Mouse (Mus musculus) ovary, postnatal 36 days (tissue): ENCODE measurements around the gene Grem1.
A peak's percentile ranks its signal among the peaks of the same experiment; 100 is the strongest.

Experiments
- DNase-seq: peaks from one replicate; pipeline ENCODE4 v3.0.0; 2022; ENCODE audit warnings: low spot score, mixed read lengths

Gene Grem1

GRCm38 (mm10) chr2:113758311-113759161 lies at the start of gene Grem1:
Gene Grem1 (minus strand): TSS chr2:113758646.
- peak; percentile 56 for DNase-seq

GRCm38 (mm10) chr2:113807640-113808039 lies 49.2 kb upstream of the Grem1 start:
- DNase-seq = peak; percentile 79

GRCm38 (mm10) chr2:113806851-113807577 lies 48.6 kb upstream of the Grem1 start:
- peak; percentile 36 for DNase-seq

GRCm38 (mm10) chr2:113805765-113806164 lies 47.3 kb upstream of the Grem1 start:
- no peak for DNase-seq

DNA sequence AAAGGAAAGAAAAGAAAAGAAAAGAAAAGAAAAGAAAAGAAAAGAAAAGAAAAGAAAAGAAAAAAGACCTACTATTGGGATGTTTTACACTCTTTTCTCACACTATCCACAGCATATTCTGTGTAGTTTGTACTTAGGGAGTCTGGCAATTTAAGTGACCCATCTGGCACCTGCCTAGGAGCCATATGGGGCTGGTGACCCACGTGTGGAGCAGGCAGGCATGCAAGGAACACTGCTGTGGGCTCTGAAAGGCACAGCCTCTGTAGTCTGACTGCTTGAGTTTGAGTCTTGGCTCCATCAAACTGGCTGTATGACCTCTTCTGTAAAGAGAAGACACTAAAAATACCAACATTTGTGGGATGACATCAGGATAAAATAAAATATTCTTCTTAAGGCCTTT lies 45.3 kb upstream of the Grem1 start:
- no peak for DNase-seq

DNA sequence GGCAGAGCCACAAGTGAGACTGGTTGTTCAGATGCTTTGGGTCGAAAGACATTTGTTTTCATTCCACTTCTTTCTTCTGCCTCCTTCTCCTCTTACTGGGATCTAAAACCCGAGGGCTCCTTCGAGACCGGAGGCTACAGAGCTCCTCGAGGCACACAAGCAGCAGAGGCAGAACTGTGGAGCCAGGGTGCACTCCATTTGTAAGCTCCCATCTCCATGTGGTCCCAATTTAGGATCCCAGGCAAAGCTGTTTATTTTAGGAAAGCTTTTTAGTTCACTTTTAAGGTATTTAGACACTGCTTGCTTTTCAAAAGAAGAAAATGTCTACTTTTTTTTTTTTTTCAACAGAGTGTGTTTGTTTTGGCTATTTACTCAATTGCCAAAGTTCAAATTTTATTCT lies 42.4 kb upstream of the Grem1 start:
- no peak for DNase-seq

DNA sequence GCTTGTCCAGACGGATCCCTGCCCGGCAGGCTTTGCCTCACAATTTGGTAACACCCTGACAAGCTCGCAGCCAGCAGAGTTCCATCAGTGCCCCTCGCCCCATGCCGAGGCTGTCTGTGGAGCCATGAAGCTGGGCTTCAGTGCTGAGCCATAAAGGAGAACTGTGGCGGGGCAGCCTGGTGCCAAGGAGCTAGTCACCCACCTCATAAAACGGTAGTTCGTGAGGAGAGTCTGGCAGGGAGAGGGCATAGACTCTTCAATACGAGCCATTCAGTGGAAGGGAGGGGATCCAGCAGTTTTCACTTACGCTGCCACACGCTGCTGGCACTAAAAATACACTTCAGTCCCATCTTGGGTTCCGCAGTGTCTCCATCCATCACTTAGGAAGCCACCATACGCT lies 40.2 kb upstream of the Grem1 start:
- DNase-seq = no peak

DNA sequence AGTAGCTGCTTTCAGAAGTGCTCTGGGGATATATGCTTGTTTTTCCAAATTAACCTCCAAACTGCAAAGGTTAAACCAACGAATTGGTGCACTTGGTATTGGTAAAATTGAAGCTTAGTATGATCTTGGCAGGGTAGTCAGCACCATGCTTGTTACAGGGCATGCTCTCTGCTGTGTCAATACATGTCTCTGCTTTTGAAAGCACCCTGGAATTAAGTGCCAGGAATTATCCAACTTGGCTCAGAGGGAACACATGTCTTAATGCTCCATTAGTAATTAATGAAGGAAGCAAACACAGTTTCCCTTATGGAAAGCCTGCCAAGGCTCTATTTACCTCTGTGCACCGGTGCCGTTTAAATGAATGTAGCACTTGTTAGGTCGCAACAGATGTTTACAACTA lies 36.7 kb upstream of the Grem1 start:
- no peak for DNase-seq

DNA sequence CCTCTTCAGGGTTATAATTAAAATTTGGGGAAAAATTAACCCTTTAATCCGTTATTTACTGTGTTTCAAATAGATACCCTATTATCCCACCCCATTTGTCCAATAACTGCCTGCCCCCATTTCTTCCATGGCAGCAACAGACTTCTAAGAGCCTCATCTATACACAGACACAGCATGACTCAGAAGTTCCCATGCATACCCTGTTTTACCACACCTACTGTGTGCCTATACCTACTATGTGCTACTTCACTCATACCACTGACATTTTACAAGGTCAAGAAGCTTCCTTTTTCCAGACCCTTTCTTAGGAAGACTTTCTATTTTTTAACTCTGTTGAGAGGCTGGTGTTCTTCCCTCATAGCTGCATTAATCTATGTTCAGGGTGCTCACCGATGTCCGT lies 35.1 kb upstream of the Grem1 start:
- no peak for DNase-seq

DNA sequence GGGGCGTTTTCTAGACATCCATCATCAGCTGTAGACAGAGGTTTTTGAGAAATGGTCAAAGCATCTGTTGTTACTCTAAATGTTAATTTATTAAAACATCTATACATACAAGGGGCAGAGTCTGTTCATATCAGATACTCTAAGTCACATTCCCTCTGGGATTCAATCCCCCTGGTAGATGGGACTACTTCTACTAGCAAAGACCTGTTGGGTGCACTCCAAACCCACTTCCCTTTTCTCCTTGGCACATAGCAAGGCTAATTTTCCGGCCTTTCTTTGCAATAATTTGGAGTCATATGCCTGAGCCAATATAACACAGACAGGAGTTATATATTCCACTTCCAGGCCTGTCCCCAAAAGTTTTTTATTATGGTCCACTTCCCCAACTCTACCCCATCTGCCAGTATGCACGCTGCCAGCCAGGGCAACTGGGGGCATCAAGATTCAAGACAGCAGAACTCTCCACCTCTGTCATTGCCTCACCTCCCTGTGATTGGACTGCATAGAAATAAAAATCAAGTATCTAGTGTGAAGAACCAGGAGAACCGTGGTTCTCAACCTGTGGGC lies 30.5 kb upstream of the Grem1 start:
- no peak for DNase-seq

- DNase-seq = no peak
Observed at GRCm38 (mm10) chr2:113787882-113788281, 29.4 kb upstream of the Grem1 start.

GRCm38 (mm10) chr2:113784851-113785250 lies 26.4 kb upstream of the Grem1 start:
- no peak for DNase-seq

DNA sequence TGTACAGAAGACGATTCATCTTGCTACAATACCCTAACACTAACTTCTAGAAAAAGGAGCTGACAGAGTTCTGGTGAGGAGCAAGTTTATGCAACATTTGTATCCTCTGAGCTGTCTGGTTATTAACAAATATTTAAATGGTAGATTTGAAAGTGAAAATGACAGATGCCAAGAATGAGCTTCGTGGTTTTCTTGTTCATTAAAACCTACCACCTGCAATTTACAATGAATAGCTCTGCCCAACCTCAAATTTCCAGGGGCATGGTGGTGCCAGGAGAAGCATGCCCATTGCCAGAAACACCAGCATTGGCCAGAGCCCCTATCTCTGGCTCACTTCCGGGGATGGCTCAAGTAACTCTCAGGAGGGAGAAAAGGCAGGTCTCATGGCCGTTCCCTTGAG lies 23.1 kb upstream of the Grem1 start:
- DNase-seq = no peak

DNA sequence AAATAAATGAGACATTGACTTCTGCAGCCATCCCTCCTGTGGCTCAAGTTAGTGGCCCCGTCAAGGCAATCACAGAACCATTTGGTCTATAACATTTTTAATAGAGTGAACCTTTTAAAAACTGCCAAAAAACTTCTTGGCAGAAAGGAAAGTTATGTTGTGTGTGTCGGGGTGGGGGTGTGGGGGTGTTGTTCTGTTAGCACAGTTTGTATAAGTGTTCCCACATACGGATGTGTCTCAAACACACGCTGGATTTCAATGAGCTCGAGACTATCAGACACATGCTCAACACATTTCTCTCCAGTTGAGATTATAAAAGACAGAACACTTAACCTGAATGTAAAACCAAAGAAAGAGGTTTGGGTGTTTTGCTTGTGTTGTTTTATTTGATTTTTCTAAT lies 22.7 kb upstream of the Grem1 start:
- DNase-seq = no peak

- DNase-seq = no peak
Observed at GRCm38 (mm10) chr2:113779336-113779735, 20.9 kb upstream of the Grem1 start.

GRCm38 (mm10) chr2:113778036-113778435 lies 19.6 kb upstream of the Grem1 start:
- DNase-seq = no peak

DNA sequence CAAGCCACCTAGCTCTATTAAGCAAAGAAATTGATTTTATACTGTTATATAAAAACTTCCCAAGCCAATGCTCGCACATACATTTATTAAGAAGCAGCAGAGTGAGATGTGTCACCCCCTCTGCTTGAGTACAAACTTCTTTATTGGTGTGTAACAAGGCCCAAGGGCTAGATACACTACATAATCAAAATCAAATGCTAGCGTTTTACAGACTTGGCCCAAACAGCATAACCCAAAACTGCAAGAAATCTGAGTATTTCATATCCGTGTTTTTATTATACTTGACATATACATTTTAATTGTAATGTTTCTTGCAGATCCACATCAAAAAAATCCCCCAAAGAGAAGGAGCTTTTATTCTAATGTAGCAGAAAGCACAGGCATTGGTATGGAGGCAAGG lies 17.9 kb upstream of the Grem1 start:
- DNase-seq = no peak

GRCm38 (mm10) chr2:113774150-113774805 lies 15.8 kb upstream of the Grem1 start:
- no peak for DNase-seq

DNA sequence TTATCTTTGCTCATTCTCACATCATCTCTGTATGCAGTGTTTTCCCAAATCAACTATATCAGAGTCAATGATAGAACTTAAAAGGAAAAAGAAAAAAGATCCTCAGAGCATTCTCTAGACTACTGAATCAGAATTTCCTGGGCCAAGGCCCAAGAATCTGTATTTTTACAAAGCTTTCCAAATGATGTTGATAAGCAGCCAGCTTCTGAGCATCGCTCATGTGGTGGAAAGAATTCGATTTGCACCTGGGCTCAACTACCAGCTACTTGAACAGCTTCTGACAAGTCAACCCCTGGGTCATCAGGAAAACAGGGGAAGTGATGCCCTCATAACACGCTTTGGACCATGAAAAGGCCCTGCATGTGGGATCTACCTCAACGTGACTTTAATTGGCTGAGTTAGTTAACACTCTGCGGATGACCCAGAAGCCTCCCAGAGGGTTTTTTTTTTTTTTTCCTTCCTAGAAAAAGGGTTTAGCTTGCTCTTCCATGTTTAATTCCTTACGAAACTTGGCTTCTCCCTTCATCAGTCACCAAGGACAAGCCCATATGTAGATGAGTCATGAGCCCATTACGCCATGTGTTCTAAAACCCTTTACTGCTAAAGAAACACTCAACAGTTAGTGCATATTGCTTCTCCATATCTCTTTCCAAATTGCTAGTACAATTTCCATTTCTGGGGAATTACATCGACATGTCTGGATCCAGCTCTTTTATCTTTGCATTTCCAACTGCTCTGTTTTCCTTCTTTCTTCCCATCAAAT lies 10.3 kb upstream of the Grem1 start:
- no peak for DNase-seq

GRCm38 (mm10) chr2:113765885-113766284 lies 7.4 kb upstream of the Grem1 start:
- DNase-seq = no peak

GRCm38 (mm10) chr2:113764968-113765367 lies 6.5 kb upstream of the Grem1 start:
- no peak for DNase-seq
